Mouse (Mus musculus): ENCODE results near the gene Tnni1. TPM values are rescaled to one million over a fixed set of nuclear protein-coding genes. Genes with fewer than 3 reads are reported as not detected.

The Tnni1 gene
- total RNA-seq, 1 experiment, result 1.1 TPM

- TF ChIP-seq HCFC1 (IDR thresholded peaks at IDR 0.05; ENCODE audit: borderline replicate concordance, insufficient read depth, low read length) (no peak), MAFK (IDR thresholded peaks at IDR 0.05; ENCODE audit: insufficient read depth, low read depth, low read length) (no peak), ZC3H11A (IDR thresholded peaks at IDR 0.05; ENCODE audit: borderline replicate concordance, low read depth, low read length) (no peak), ZNF384 (IDR thresholded peaks at IDR 0.05; ENCODE audit: low read depth, low read length) (no peak), CHD2 (IDR thresholded peaks at IDR 0.05; ENCODE audit: low read depth, low read length) (no peak)
- no peaks in the 10 kb centered on the region for H3K9me3 ChIP-seq (ENCODE audit: control insufficient read depth, insufficient read depth, low read depth, low read length)
- H3K9ac ChIP-seq (ENCODE audit: insufficient read depth, low read depth, low read length, poor library complexity, severe bottlenecking), result no peak overlapping the region
- peaks cover 3 to 9% of the 10 kb centered on the region in 2 experiments for H3K4me1 ChIP-seq (ENCODE audit: control insufficient read depth in 2 of 2, insufficient read depth in 2 of 2, low read length in 2 of 2, poor library complexity in 1 of 2)
- H3K36me3 ChIP-seq (ENCODE audit: control insufficient read depth, insufficient read depth, low read length, poor library complexity, severe bottlenecking), result no peaks in the 10 kb centered on the region; the same call in 1 of the 2 replicates
- in situ Hi-C loops (cut with MboI; ENCODE audit: low sequenced_read_pairs in 2 of 2, unreplicated experiment in 2 of 2), result no loop called here
- DNase-seq (ENCODE audit: low read depth, low spot score), result no peak
- no peak overlapping the region for H3K4me3 ChIP-seq (ENCODE audit: insufficient read depth in 1 of 2, low read depth in 1 of 2, low read length in 2 of 2, poor library complexity in 1 of 2, severe bottlenecking in 1 of 2)
- no peak overlapping the region for H3K27ac ChIP-seq (ENCODE audit: insufficient read depth, low read depth, low read length, poor library complexity, severe bottlenecking)
These were observed 21.9 kb upstream of the Tnni1 start for GRCm38 (mm10) chr1:135757287-135757686.

GRCm38 (mm10) chr1:135759685-135760084 is 19.5 kb upstream of the Tnni1 start:
- H3K9me3 ChIP-seq (ENCODE audit: control insufficient read depth, insufficient read depth, low read depth, low read length), result no peaks in the 10 kb centered on the region
- H3K4me1 ChIP-seq (ENCODE audit: control insufficient read depth in 2 of 2, insufficient read depth in 2 of 2, low read length in 2 of 2, poor library complexity in 1 of 2), result peaks cover 6 to 11% of the 10 kb centered on the region in 2 experiments
- in situ Hi-C loops (cut with MboI; ENCODE audit: low sequenced_read_pairs in 2 of 2, unreplicated experiment in 2 of 2), result no loop called here
- no peak for TF ChIP-seq HCFC1 (IDR thresholded peaks at IDR 0.05; ENCODE audit: borderline replicate concordance, insufficient read depth, low read length)
- no peak for TF ChIP-seq ZC3H11A (IDR thresholded peaks at IDR 0.05; ENCODE audit: borderline replicate concordance, low read depth, low read length)
- no peak for TF ChIP-seq MAFK (IDR thresholded peaks at IDR 0.05; ENCODE audit: insufficient read depth, low read depth, low read length)
- no peak for TF ChIP-seq ZNF384 (IDR thresholded peaks at IDR 0.05; ENCODE audit: low read depth, low read length)
- no peak for TF ChIP-seq CHD2 (IDR thresholded peaks at IDR 0.05; ENCODE audit: low read depth, low read length)
- H3K27ac ChIP-seq (ENCODE audit: insufficient read depth, low read depth, low read length, poor library complexity, severe bottlenecking), result no peak overlapping the region
- H3K36me3 ChIP-seq (ENCODE audit: control insufficient read depth, insufficient read depth, low read length, poor library complexity, severe bottlenecking), result no peaks in the 10 kb centered on the region
- H3K4me3 ChIP-seq (ENCODE audit: insufficient read depth in 1 of 2, low read depth in 1 of 2, low read length in 2 of 2, poor library complexity in 1 of 2, severe bottlenecking in 1 of 2), result no peak overlapping the region
- DNase-seq (ENCODE audit: low read depth, low spot score), result no peak
- no peak overlapping the region; the same call in 1 of the 2 replicates for H3K9ac ChIP-seq (ENCODE audit: insufficient read depth, low read depth, low read length, poor library complexity, severe bottlenecking)

DNA sequence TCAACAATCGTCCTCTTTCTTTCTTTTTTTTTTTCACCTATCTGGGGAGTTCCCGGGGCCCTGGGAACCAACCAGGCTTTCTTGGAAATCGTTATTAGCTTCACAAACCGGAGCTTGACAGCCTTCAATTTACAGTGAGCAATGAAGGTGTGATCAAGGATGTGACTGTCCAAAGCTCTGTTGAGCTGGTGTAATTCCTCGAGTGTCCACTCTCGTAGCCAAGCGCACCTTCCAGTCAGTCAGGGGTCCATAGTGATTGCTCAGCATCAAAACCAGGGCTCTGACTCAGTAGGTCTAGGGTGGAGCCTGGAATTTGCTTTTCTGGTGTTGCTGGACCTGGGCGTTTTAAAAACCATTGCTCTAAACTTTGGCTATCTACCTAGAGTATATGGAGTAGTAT is 19.0 kb upstream of the Tnni1 start:
- Histone ChIP-seq H3K4me1 (ENCODE audit: control insufficient read depth in 2 of 2, insufficient read depth in 2 of 2, low read length in 2 of 2, poor library complexity in 1 of 2) (peaks cover 6 to 10% of the 10 kb centered on the region in 2 experiments), H3K36me3 (ENCODE audit: control insufficient read depth, insufficient read depth, low read length, poor library complexity, severe bottlenecking) (no peaks in the 10 kb centered on the region), H3K9me3 (ENCODE audit: control insufficient read depth, insufficient read depth, low read depth, low read length) (no peaks in the 10 kb centered on the region), H3K27ac (ENCODE audit: insufficient read depth, low read depth, low read length, poor library complexity, severe bottlenecking) (no peak overlapping the region), H3K4me3 (ENCODE audit: insufficient read depth in 1 of 2, low read depth in 1 of 2, low read length in 2 of 2, poor library complexity in 1 of 2, severe bottlenecking in 1 of 2) (no peak overlapping the region), H3K9ac (ENCODE audit: insufficient read depth, low read depth, low read length, poor library complexity, severe bottlenecking) (no peak overlapping the region)
- in situ Hi-C loops (cut with MboI; ENCODE audit: low sequenced_read_pairs in 2 of 2, unreplicated experiment in 2 of 2), result no loop called here
- DNase-seq (ENCODE audit: low read depth, low spot score), result no peak
- no peak for TF ChIP-seq CHD2 (IDR thresholded peaks at IDR 0.05; ENCODE audit: low read depth, low read length)
- TF ChIP-seq ZC3H11A (IDR thresholded peaks at IDR 0.05; ENCODE audit: borderline replicate concordance, low read depth, low read length), result no peak
- TF ChIP-seq HCFC1 (IDR thresholded peaks at IDR 0.05; ENCODE audit: borderline replicate concordance, insufficient read depth, low read length), result no peak
- TF ChIP-seq MAFK (IDR thresholded peaks at IDR 0.05; ENCODE audit: insufficient read depth, low read depth, low read length), result peak; percentile 69; the same call in 1 of the 2 replicates
- no peak for TF ChIP-seq ZNF384 (IDR thresholded peaks at IDR 0.05; ENCODE audit: low read depth, low read length)

- in situ Hi-C loops (cut with MboI; ENCODE audit: low sequenced_read_pairs in 2 of 2, unreplicated experiment in 2 of 2), result no loop called here
- Histone ChIP-seq H3K27ac (ENCODE audit: insufficient read depth, low read depth, low read length, poor library complexity, severe bottlenecking) (no peak overlapping the region), H3K9me3 (ENCODE audit: control insufficient read depth, insufficient read depth, low read depth, low read length) (no peaks in the 10 kb centered on the region), H3K4me3 (ENCODE audit: insufficient read depth in 1 of 2, low read depth in 1 of 2, low read length in 2 of 2, poor library complexity in 1 of 2, severe bottlenecking in 1 of 2) (no peak overlapping the region), H3K9ac (ENCODE audit: insufficient read depth, low read depth, low read length, poor library complexity, severe bottlenecking) (no peak overlapping the region), H3K4me1 (ENCODE audit: control insufficient read depth in 2 of 2, insufficient read depth in 2 of 2, low read length in 2 of 2, poor library complexity in 1 of 2) (peaks cover 8 to 13% of the 10 kb centered on the region in 2 experiments), H3K36me3 (ENCODE audit: control insufficient read depth, insufficient read depth, low read length, poor library complexity, severe bottlenecking) (no peaks in the 10 kb centered on the region)
- TF ChIP-seq CHD2 (IDR thresholded peaks at IDR 0.05; ENCODE audit: low read depth, low read length) (no peak), HCFC1 (IDR thresholded peaks at IDR 0.05; ENCODE audit: borderline replicate concordance, insufficient read depth, low read length) (no peak), ZNF384 (IDR thresholded peaks at IDR 0.05; ENCODE audit: low read depth, low read length) (no peak), MAFK (IDR thresholded peaks at IDR 0.05; ENCODE audit: insufficient read depth, low read depth, low read length) (no peak), ZC3H11A (IDR thresholded peaks at IDR 0.05; ENCODE audit: borderline replicate concordance, low read depth, low read length) (no peak)
- no peak for DNase-seq (ENCODE audit: low read depth, low spot score)
These were observed 17.5 kb upstream of the Tnni1 start for GRCm38 (mm10) chr1:135761728-135762127.
